Mouse (Mus musculus) skeletal muscle tissue, adult 2 months (tissue): ENCODE results near the gene Pemt.

Experiments
- DNase-seq: peaks from one replicate; pipeline ENCODE4 v3.0.0-alpha.2; 2012; ENCODE audit warnings: low read depth, low spot score

The Pemt gene

GRCm38 (mm10) chr11:60001231-60001980 lies 44.9 kb downstream of the Pemt start:
- no peak for DNase-seq

GRCm38 (mm10) chr11:59994318-59994717 lies 52.0 kb downstream of the Pemt start:
- DNase-seq, result no peak

- DNase-seq, result no peak
Observed at GRCm38 (mm10) chr11:59991365-59991764, 54.9 kb downstream of the Pemt start.

- DNase-seq, result no peak
Observed at GRCm38 (mm10) chr11:59989406-59989805, 56.9 kb downstream of the Pemt start.

GRCm38 (mm10) chr11:59977831-59978230 lies 68.5 kb downstream of the Pemt start:
- no peak for DNase-seq

- DNase-seq, result no peak
Observed at GRCm38 (mm10) chr11:59975241-59975640, 71.0 kb downstream of the Pemt start.

GRCm38 (mm10) chr11:59973389-59973788 lies 72.9 kb downstream of the Pemt start:
- no peak for DNase-seq

GRCm38 (mm10) chr11:59971691-59972090 lies 74.6 kb downstream of the Pemt start:
- DNase-seq, result no peak

GRCm38 (mm10) chr11:59970780-59971179 lies 75.5 kb downstream of the Pemt start:
- no peak for DNase-seq

- no peak for DNase-seq
Observed at GRCm38 (mm10) chr11:59967765-59968164, 78.5 kb downstream of the Pemt start.

GRCm38 (mm10) chr11:59966102-59966483 lies 80.2 kb downstream of the Pemt start:
- DNase-seq, result no peak

- DNase-seq, result peak; percentile 34
Observed at GRCm38 (mm10) chr11:59965227-59966101, 80.8 kb downstream of the Pemt start.

GRCm38 (mm10) chr11:59964818-59965217 lies 81.5 kb downstream of the Pemt start, which contains the start of gene Rasd1:
Gene Rasd1 (minus strand): TSS chr11:59964944.
- DNase-seq, result peak; percentile 62

- DNase-seq, result no peak
Observed at GRCm38 (mm10) chr11:59964163-59964758, 82.0 kb downstream of the Pemt start.

- DNase-seq, result no peak
Observed at GRCm38 (mm10) chr11:59963364-59964162, 82.7 kb downstream of the Pemt start.

GRCm38 (mm10) chr11:59962590-59962989 lies 83.7 kb downstream of the Pemt start:
- no peak for DNase-seq

- DNase-seq, result no peak
Observed at GRCm38 (mm10) chr11:59961338-59961875, 84.9 kb downstream of the Pemt start.

GRCm38 (mm10) chr11:59960476-59961337 lies 85.6 kb downstream of the Pemt start:
- no peak for DNase-seq

GRCm38 (mm10) chr11:59959453-59959852 lies 86.8 kb downstream of the Pemt start:
- no peak for DNase-seq

GRCm38 (mm10) chr11:59956749-59957148 lies 89.5 kb downstream of the Pemt start:
- no peak for DNase-seq
